Mouse (Mus musculus): ENCODE results near the gene Syt16. TPM values are rescaled to one million over a fixed set of nuclear protein-coding genes. Genes with fewer than 3 reads are reported as not detected.
A peak's percentile ranks its signal among the peaks of the same experiment; 100 is the strongest.

Syt16 gene
- 100 to 1,000 TPM; 106 to 114 TPM for total RNA-seq (2021)
- long read RNA-seq, experiment 1, full-length matches to known transcripts = 137 of 309 reads
- long read RNA-seq, experiment 1, partial matches to known transcripts = 37 of 309 reads
- long read RNA-seq, experiment 1, other reads (novel, unspliced or antisense) = 135 of 309 reads
- long read RNA-seq, experiment 2, full-length matches to known transcripts = 125 of 280 reads
- long read RNA-seq, experiment 2, partial matches to known transcripts = 21 of 280 reads
- long read RNA-seq, experiment 2, other reads (novel, unspliced or antisense) = 134 of 280 reads

- DNase-seq (ENCODE audit: low spot score in 2 of 2) = peak; percentile 64 to 66
- intact Hi-C loops (cut with DNase I) = no loop called here
Observed at GRCm38 (mm10) chr12:73997297-73998127, at the start of gene Syt16. Syt16 (plus strand) TSS chr12:73997661.

DNA sequence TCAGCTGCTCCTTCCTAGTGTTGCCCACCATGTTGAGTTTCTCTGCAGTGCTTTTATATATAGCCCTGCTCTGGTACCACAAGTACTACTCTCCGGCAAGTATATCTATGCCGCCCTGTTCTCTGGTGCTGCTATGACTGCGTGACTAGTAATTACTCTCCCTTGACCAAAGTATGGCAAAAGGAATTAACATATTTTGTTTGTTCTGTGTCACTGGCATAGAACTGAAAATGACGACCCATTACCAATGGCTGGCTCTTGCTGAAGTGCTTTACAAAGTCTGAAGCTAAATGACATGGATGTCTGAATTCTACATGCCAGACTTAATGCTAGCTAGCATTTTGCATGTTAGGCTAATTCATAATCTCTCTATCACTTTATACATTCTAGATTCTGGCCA is 49.0 kb upstream of the Syt16 start:
- intact Hi-C loops (cut with DNase I) = no loop called here
- no peak for DNase-seq (ENCODE audit: low spot score in 2 of 2)

- intact Hi-C loops (cut with DNase I) = no loop called here
Observed at GRCm38 (mm10) chr12:73949318-73950058, 48.0 kb upstream of the Syt16 start.

GRCm38 (mm10) chr12:73952879-73953278 is 44.6 kb upstream of the Syt16 start:
- DNase-seq (ENCODE audit: low spot score in 2 of 2) = peak; percentile 55 to 59
- intact Hi-C loops (cut with DNase I) = no loop called here

More at GRCm38 (mm10) chr12:73949318-73950058, 48.0 kb upstream of the Syt16 start:
- DNase-seq (ENCODE audit: low spot score in 2 of 2) = peak; percentile 36 to 40

DNA sequence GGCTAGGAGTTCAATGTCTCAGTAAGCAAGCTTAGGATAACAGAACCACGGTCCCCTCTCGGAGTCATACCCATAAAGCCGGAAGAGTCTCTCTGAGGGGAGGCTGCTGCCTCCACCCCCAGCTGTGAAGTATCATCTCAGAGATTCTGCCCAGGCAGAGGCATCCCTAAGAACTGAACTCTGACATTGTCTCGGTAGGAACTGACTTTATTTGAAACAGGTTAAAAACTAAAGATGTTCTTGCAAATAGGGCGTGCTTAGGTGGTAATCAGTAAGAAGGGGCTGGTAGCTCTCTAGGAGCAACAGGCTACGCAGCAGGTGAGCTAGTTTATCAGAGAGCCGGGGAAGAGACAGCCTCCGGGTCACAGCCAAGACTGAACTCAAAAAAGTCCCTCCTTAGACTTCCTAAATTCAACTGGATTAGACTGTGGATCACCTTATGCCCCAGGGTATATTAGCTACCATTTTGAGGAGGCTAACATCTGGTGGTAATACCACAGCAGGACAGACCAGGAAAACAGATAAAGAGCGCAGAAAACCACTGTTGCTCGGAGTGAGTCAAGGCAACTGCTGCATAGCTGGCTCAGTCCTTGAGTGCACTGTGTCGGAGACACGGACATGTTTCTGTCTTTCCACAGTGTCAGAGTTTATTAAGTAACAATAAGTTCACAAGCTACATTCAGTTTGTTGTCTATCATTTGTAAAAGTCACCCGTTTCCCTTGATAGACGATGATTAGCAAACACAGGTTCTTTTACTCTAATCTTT is 43.9 kb upstream of the Syt16 start:
- intact Hi-C loops (cut with DNase I) = no loop called here
- no peak for DNase-seq (ENCODE audit: low spot score in 2 of 2)

GRCm38 (mm10) chr12:73954785-73955184 is 42.7 kb upstream of the Syt16 start:
- intact Hi-C loops (cut with DNase I) = no loop called here
- no peak for DNase-seq (ENCODE audit: low spot score in 2 of 2)

- intact Hi-C loops (cut with DNase I) = no loop called here
- peak; percentile 36 to 65 for DNase-seq (ENCODE audit: low spot score in 2 of 2)
Observed at GRCm38 (mm10) chr12:73957676-73958075, 39.8 kb upstream of the Syt16 start.

DNA sequence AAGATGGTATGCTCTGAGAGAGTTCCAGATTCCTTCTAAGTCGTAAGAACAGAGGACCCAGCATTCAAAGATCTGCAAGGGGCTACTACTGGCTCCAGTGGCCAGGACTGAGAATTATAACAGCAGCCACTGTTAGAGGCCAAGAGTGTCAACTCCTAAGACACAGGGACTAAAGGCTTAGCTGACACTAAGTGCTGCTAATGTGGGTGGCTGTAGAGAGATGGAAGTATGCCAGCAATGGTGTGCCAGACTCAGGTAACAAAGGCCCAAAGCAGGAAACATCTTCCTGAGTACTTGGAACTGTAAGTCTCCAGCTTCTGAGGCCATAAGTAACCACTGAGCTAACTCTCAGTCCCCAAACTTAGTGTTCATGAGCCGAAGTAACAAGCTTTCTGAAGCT is 38.6 kb upstream of the Syt16 start:
- intact Hi-C loops (cut with DNase I) = no loop called here
- no peak for DNase-seq (ENCODE audit: low spot score in 2 of 2)

DNA sequence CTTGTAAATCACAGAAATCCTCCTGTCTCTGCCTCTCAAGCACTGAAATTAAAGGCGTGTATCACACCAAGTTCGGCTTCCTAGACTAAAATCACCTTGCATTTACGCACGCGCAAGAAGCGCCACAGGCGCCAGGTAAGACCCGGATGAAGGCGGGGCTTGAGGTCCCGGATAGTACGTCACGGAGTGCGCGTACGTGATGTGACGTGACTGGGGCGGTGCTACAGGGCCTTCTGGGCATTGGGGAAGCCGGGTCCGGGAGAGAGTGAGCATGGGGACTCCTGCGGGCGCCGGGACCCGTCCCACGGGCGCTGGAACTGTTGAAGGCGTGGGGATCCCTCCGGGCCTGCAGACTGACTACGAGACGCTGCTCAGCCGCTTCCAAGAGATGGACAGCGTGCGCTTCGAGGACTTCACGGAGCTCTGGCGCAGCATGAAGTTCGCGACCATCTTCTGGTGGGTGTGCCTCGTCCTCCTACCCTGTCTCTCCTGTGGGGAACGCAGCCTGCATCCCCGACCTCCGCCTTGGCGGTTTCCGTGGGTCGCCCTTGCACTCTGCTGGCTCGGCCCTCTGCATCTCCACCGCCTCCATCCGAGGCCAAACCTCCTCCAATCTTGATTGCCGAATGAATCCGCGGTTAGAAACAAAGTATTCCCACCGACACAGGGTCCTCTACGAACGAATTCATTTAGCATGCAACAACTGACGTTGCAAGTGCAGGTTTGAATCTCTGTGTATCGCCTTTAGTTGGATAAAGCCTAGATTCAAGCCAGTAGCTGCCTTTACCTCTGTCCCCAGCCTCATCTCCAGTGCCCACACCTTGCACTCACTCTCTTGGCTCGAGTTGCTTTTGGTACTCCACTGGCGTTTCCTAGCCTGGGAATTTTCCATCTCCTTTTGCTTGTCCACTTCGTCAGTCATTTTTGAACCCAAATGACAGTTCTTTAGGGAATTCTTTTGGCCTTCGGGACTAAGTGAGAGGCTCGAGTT is 32.9 kb upstream of the Syt16 start, which contains the start of gene Snapc1:
Gene Snapc1 (plus strand): TSS at position 191 of the 991 bp plus-strand sequence.
- DNase-seq (ENCODE audit: low spot score in 2 of 2) = peak; percentile 98

GRCm38 (mm10) chr12:73969142-73969541 is 28.3 kb upstream of the Syt16 start:
- intact Hi-C loops (cut with DNase I) = no loop called here
- no peak for DNase-seq (ENCODE audit: low spot score in 2 of 2)

More for the DNA sequence above, 32.9 kb upstream of the Syt16 start, which contains the start of gene Snapc1:
- intact Hi-C loops (cut with DNase I) = no loop called here

GRCm38 (mm10) chr12:73974584-73974983 is 22.9 kb upstream of the Syt16 start:
- DNase-seq (ENCODE audit: low spot score in 2 of 2) = no peak

GRCm38 (mm10) chr12:73978144-73978543 is 19.3 kb upstream of the Syt16 start:
- DNase-seq (ENCODE audit: low spot score in 2 of 2) = no peak
- intact Hi-C loops (cut with DNase I) = no loop called here

More at GRCm38 (mm10) chr12:73974584-73974983, 22.9 kb upstream of the Syt16 start:
- intact Hi-C loops (cut with DNase I) = no loop called here

DNA sequence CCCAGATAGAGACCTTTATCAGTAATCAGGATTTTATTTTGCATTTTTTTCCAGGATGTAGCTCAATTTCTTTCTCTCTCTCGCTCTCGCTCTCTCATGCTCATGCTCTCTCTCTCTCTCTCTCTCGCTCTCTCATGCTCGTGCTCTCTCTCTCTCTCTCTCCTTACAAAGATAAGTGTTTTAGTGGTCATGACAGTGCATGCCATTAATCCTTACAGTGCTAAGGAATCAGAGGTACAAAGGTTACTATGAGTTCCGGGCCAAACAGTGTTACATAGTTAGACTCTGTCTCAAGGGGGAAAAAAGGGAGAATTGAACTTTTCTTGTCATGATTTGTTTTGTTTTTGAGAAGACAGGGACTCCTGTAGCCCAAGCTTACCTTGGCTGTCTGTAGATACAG is 17.8 kb upstream of the Syt16 start:
- DNase-seq (ENCODE audit: low spot score in 2 of 2) = no peak
- intact Hi-C loops (cut with DNase I) = no loop called here

GRCm38 (mm10) chr12:73982533-73982932 is 14.9 kb upstream of the Syt16 start:
- intact Hi-C loops (cut with DNase I) = no loop called here
- DNase-seq (ENCODE audit: low spot score in 2 of 2) = peak; percentile 83 to 92

DNA sequence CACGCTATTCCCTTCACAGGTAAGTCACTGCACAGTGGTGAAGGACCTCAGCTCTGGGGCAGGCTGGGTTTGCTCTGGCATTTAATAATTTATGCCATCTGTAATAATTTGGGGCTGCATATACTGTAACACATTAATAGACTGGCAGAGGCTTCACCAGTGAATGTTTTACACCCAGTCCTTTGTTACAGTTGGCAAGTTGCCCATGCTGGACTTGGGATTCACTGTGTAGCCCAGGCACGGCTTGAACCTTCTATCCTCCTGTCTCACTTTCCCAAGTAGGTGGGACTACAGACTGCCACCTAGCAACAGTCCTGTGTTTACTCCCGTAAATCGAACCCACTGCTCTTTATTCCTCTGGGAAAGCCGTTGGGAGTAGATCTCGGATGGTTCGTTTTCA is 11.2 kb upstream of the Syt16 start:
- intact Hi-C loops (cut with DNase I) = no loop called here
- no peak for DNase-seq (ENCODE audit: low spot score in 2 of 2)

DNA sequence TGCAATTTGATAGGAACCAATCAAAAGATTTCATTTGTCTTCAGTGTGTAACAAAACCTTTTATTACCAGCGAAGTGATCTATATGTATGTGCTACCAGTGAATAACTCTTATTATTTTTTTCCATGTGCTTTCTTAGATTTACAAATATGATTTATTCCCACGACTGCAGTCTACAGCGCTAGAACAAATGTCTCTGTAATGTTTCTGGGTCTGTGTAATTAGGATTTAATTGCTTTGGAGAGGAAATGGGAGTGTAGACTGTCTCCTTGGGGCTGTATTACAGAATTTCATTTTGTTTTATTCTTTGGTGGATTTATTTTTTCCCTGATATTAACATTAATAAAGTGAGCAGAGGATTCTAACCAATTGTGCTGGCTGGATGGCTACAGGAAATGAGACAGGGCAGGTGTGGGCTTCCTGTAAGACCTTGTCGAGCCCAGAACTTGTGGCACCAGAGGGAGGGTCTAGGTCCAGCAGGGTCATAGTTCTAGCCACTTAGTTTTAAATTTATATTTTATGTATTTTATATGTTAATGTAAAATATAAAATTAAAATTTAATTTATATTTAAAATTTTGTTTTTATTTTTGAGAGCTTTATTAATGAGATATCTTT is 9.0 kb upstream of the Syt16 start:
- no peak for DNase-seq (ENCODE audit: low spot score in 2 of 2)
- intact Hi-C loops (cut with DNase I) = no loop called here

DNA sequence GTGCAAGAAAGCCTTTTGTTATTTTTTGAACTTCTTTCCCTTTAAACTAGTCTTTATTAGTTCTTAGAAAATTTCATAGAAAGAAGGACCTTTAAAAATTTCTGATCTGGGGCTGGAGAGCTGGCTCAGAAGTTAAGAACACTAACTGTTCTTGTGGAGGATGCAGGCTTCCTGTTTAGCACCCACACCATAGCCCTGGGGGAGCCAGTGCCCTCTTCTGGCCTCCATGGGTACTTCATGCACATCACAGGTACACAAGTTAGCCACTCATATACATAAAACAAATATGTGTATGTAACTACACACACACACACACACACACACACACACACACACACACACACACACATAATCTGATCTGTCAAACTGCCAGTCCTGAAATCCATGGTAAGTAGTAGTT is 7.9 kb upstream of the Syt16 start:
- intact Hi-C loops (cut with DNase I) = no loop called here
- peak; percentile 53 to 57 for DNase-seq (ENCODE audit: low spot score in 2 of 2)

DNA sequence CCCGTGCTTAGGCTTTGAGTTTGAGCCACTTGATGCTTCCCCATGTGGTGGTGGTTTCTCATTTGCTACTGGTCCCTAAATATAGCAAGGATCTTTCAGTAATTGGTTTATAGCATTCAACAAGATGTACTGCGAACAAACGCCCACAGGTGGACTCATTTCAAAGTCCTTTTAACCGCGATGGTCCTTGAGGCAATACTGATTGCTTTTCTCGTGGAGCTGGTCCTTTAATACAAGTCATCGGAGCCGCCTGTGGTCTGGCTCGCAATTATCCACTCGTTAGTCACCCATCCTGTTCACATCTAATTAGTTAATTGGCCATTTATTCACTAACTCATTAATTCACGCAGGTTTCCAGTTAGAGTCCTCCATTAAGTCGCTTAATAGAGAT is 560 bp upstream of the Syt16 start:
- intact Hi-C loops (cut with DNase I) = no loop called here
- DNase-seq (ENCODE audit: low spot score in 2 of 2) = peak; percentile 32 to 72

Measured in left cerebral cortex, postnatal 14 days (tissue).